Mouse (Mus musculus) CH12.LX (cell line): ENCODE measurements around the gene Arhgef3.

ENCODE experiments used
- CTCF ChIP-seq, 2 experiments: IDR thresholded peaks in 1 of 2; conservative IDR thresholded peaks in 1 of 2; 2 replicates each; pipeline ENCODE4 v1.5.1; 2011 to 2012; ENCODE audit warnings: low read depth in 2 of 2, low read length in 2 of 2, improper control_type of control experiment in 1 of 2, inconsistent platforms in 1 of 2, mild to moderate bottlenecking in 1 of 2, moderate library complexity in 1 of 2
- EP300 ChIP-seq: IDR thresholded peaks from 2 replicates; pipeline ENCODE4 v1.6.1; 2011; ENCODE audit warnings: low read length, improper control_type of control experiment
- JUN ChIP-seq: IDR thresholded peaks from 2 replicates; pipeline ENCODE4 v1.6.1; 2011; ENCODE audit warnings: low read depth, mild to moderate bottlenecking, low read length, improper control_type of control experiment, moderate library complexity; ENCODE audit not compliant: insufficient read depth
- MAFK ChIP-seq: IDR thresholded peaks from 2 replicates; pipeline ENCODE4 v1.6.1; 2011; ENCODE audit warnings: low read length, improper control_type of control experiment; ENCODE audit not compliant: insufficient replicate concordance
- NELFE ChIP-seq: IDR thresholded peaks from 2 replicates; pipeline ENCODE4 v1.6.1; 2011; ENCODE audit warnings: low read depth, low read length, improper control_type of control experiment
- POLR2A ChIP-seq: IDR thresholded peaks from 2 replicates; pipeline ENCODE4 v1.6.1; 2011; ENCODE audit warnings: low read depth, mild to moderate bottlenecking, improper control_type of control experiment, low read length

- TF ChIP-seq JUN, result no peak
- no peak for TF ChIP-seq MAFK
- no peak for TF ChIP-seq EP300
- no peak for TF ChIP-seq POLR2A
- TF ChIP-seq NELFE, result no peak
- no peak for TF ChIP-seq CTCF (conservative IDR thresholded peaks at IDR 0.05 in 1 of 2, IDR thresholded peaks at IDR 0.05 in 1 of 2; ENCODE audit: low read depth in 2 of 2, low read length in 2 of 2)
Measured at GRCm38 (mm10) chr14:27122646-27123045, 7.9 kb downstream of the Arhgef3 start.
